Mouse (Mus musculus) retina, postnatal 7 days (tissue): ENCODE measurements around the gene Psmc2.

ENCODE experiments used
- DNase-seq: peaks from one replicate; pipeline ENCODE4 v3.0.0-alpha.2; 2012; ENCODE audit warnings: low read depth, low spot score

Gene Psmc2

GRCm38 (mm10) chr5:21803691-21804188 lies 18.7 kb downstream of the Psmc2 start:
- no peak for DNase-seq

GRCm38 (mm10) chr5:21804837-21805236 lies 19.8 kb downstream of the Psmc2 start:
- no peak for DNase-seq

GRCm38 (mm10) chr5:21810924-21811323 lies 25.8 kb downstream of the Psmc2 start:
- DNase-seq: no peak

GRCm38 (mm10) chr5:21813994-21814393 lies 28.9 kb downstream of the Psmc2 start:
- no peak for DNase-seq

- no peak for DNase-seq
Observed at GRCm38 (mm10) chr5:21826370-21826769, 41.3 kb downstream of the Psmc2 start.

GRCm38 (mm10) chr5:21827643-21828042 lies 42.6 kb downstream of the Psmc2 start:
- DNase-seq: no peak

GRCm38 (mm10) chr5:21828855-21829254 lies 43.8 kb downstream of the Psmc2 start:
- no peak for DNase-seq

GRCm38 (mm10) chr5:21831761-21832160 lies 46.7 kb downstream of the Psmc2 start:
- no peak for DNase-seq

GRCm38 (mm10) chr5:21844676-21845075 lies 59.6 kb downstream of the Psmc2 start:
- DNase-seq: no peak

- no peak for DNase-seq
Observed at GRCm38 (mm10) chr5:21846616-21847290, 61.7 kb downstream of the Psmc2 start.

- DNase-seq: no peak
Observed at GRCm38 (mm10) chr5:21847438-21847837, 62.4 kb downstream of the Psmc2 start.

GRCm38 (mm10) chr5:21851679-21852340 lies 66.7 kb downstream of the Psmc2 start:
- DNase-seq: peak; percentile 13
